Mouse (Mus musculus): Measurements from ENCODE around the gene Cdk5rap3. TPM values are rescaled to one million over a fixed set of nuclear protein-coding genes. Genes with fewer than 3 reads are reported as not detected.

The Cdk5rap3 gene
- total RNA-seq, 2 experiments from 2014 or later: 38.9 to 39.9 TPM

DNA sequence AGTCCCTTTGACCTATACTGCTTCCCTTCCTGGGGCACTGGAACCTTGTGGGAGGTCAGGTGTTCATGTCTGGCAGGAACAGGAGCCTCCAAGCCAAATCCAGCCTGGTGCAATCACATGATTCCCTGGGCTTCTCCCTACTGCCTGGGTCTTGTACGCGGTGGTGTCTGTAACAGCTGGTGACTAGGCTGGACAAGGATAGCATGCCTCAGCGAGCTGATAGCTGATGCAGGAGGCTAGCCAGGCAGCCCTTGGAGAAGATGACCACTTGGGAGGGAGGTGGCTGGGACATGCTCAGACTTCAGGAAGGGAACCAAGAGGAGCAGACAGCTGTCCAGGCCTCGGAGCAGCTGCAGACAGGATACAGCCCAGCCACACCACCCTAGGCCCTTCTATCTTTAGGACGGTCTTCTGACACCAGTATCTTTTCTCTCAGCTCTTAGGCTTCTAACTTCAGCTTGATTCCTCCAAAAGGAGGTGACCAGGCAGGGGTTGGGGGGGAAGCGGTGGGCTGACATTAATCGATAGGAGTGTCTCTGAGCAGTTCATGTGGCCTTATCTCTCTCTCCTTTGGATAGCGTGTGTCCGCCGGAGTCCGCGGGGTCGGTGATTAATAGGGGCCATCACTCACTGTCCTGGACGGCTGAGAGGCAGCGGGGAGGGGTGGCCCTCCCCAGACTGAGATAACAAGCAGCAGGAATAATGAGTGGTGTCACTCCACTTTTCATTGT lies 9.7 kb downstream of the Cdk5rap3 start:
- DNase-seq (ENCODE audit: low spot score in 2 of 2): peak; percentile 27
- intact Hi-C loops (cut with DNase I): no loop called here

DNA sequence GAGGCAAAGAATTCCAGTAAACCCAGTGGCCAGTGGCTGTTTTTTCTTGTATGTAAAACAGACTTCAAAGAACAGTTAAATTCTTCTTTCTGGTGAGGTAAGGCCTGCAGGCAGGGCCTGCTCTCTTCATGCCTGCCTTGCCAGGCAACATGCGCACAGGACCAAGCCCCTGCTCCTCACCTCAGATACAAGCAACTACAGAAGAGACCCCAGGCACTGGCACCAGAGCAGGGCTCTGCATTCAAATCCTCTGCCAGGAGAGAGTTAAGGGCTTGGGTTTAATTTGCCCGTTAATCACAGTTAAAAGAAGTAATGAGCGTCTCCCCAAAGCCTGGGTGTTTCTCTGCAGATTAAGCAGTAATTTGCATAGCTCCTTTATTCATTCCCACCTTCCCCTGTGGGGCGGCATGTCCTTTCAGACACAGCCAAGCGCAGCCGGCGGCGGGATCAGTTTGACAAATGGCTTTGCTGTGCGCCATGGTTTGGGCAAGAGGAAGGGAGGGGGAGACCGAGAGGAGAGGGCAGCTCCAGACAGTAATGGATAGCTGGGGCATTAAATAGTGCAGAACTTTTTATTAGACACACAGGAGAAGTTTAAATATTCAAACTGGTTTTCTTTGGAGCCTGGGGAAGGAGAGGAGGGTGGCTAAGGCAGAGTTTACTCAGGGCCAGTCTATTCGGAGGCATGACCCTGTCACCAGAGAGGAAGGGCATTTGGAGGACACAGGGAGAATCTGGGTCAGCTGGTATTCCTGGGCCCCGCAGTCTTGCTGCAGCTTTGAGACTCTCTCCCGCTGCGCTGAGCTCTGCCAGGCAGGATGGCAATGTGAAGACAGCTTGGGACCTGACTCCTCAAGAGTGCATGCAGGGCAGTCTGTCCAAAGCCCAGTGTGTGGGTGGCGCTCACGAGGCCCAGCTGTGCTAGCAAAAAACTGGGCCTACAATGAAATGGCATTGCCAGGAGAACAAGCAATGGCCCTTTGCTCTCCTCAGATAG lies 13.4 kb downstream of the Cdk5rap3 start:
- DNase-seq (ENCODE audit: low spot score in 2 of 2): peak in 1 of 2 experiments; percentile 24
- intact Hi-C loops (cut with DNase I): no loop called here

DNA sequence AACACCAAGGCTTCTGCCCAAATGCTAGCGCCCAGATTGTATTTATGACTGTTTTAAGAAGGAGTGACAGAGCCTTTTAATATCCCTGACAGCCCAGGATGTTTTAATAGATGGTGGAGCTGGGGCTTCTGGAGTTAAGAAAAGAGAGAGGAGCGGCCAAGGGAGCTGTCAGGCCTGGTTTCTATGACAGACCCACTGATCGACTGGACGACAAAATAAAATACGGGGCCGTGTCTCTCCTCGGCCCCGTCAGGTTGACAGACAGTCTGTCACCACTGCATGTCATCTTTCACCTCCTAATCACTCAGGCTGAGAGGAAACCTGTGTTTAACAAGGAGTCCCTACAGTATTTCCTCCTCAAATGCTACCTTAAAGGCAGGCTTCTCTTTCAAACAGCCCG lies 15.0 kb downstream of the Cdk5rap3 start:
- no peak for DNase-seq (ENCODE audit: low spot score in 2 of 2)
- intact Hi-C loops (cut with DNase I): no loop called here

DNA sequence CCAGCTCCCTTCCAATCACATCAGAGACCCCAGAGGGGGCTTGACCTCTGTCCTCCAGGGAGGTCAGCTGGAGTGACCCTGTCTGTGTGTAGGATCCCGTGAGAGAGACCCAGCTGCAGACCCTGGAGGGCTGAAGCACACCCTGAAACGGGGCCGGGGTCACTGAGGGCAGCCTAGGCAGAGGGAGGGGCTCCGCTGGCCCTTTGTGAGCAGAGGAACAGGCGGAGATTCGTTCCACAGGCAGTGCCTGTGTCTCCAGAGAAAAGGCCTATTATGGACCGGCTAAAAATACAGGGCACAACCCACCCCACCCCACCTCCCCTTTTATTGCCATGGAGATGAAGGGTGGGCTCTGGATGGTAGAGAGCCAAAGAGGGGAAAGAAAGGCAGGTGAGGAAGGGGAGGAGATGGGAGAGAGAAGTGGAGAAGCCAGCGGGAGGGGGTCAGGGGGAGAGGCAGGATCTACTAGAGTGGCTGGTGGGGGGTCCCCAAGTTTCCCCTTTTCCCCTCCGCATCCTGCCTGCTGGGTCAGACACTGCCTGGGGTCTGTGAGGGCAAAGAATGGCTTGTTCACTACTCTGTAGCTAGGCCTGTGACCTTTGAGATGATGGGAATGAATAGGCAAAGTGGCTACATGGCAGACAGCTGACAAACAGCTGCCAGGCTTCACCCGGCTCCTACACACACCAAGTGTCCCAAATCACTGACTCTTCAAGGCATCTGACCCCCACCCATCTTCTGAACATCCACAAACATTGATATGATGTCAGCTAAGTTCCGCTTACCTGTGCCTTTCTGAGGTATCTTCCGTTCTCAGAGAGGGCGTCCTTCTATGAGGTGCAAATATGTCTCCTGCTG lies 16.6 kb downstream of the Cdk5rap3 start:
- no peak for DNase-seq (ENCODE audit: low spot score in 2 of 2)
- intact Hi-C loops (cut with DNase I): no loop called here

DNA sequence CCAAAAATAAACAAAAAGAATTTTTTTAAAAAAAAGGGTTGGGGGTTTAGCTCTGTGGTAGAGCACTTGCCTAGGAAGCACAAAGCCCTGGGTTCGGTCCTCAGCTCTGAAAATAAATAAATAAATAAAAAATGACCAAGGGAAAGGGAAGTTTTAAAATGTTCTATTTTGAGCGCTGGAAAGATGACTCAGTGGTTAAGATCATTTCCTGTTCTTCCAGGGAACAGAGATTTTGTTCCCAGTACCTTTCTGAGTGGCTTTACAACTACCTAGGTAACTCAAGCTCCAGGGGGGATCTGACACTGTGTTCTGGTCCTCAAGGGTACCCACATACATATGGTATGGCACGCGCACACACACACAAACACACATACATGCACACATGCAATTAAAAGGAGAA lies 20.4 kb downstream of the Cdk5rap3 start:
- intact Hi-C loops (cut with DNase I): no loop called here
- DNase-seq (ENCODE audit: low spot score in 2 of 2): no peak

DNA sequence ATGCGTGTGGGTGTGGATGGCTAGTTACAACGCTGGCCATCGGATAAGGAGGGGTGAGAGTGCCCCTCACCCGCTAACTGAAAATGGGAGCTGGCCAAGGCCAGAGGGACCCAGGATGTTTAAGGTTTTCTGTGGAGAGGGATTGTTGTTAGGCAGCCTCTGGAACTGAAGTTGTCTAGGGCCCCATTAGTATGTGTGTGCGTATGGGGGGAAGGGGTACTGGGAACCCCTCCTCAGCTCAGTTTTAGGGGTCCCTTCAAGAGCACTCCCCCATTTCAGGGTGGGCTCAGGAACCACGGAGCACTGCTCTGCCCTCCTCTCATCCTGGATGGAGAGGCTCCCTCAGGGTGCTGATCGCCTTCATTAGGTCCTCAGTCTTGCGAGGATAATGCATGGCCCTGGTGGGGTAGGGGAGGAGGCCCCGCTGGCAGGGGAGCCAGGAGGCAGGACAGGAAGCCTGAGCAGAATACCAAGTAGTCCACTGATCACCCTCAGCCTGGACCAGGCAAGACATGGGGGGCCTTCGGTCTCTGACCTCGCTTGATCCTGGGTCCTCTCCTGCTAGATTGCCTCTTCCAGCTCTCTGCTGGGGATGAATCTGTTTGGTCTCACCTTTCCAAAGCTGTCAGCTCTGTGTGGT lies 23.0 kb downstream of the Cdk5rap3 start:
- intact Hi-C loops (cut with DNase I): no loop called here
- DNase-seq (ENCODE audit: low spot score in 2 of 2): no peak

DNA sequence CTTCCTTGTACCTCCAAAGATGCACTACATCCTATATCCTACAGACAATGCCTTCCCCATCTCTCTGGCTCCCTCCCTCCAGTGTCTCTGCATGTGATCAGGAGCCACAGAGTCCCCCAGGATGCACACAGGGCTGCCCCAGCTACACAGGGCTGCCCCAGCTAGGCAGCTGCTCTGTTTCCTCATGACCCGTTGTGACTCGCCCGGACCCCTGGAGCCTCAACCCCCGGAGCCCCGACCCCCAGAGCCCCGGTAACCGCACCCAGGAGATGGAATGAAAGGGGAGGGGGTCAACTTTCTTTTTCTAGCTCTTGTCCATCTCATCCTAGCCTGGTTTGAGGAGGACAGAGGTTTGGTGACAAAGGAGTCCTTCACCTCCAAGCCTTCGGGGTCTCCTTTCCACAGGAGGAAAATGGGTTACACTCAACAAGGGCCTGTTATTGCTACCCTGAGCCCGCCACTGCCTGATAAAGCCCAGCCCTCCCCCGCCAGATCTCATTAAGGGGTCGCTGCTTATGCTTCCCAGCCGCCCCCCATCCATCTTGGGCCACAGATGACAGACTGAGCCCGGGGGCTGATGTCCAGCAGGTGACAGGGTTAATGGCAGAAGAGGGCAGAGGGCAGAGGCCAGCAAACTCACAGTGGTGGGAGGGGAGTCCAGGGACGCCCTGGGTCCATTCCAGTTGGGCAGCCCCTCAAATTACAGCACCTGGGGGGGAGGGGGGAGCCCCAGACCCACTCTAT lies 24.3 kb downstream of the Cdk5rap3 start:
- intact Hi-C loops (cut with DNase I): no loop called here
- no peak for DNase-seq (ENCODE audit: low spot score in 2 of 2)

DNA sequence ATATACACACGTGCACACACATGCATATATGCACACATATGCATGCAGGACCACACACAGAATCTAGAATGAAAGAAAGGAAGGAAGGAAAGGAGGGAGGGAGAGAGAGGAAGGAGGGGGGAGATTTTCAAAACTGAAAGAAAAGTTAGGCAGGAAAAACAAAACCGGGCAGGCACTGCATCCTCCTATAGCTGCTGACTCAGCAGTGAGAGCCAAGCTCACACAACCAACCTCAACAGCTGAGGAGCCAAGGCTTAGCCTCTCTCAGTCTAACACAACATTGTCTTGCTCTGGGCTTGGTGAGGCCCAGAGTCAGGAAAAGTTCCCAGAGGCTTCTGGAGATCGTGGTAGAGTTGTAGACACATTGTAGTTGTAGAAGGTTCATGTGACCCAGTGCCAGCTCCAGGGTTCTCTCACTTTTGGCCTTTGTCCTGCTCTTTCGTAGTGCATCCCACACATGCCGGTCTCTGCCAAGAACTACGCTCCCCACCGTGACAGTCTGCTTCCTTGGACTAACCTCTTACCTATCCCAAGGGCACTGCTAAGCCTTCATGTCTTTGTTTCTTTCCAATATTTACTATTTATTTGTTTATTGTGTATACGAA lies 29.3 kb downstream of the Cdk5rap3 start:
- intact Hi-C loops (cut with DNase I): no loop called here

DNA sequence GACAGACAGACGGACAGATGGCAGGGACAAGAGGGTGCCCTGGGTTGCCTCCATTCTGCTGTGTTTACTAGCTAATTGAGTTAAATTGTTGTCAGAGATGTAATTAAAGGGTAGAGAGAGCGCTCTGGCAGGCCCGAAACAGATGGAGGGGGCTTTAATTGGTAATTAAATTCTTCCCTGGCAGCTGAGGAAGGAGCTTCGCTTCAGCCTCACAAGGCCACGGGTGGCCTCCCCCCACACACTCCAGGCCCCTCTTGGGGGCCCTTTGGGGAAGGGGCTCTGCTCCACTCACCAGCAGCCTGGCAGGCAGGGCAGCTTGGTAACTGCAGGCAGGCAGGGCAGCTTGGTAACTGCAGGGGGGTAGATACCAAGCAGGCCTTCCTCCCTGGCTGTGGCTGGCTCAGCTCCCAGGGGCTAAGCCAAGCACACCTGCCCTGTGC lies 30.4 kb downstream of the Cdk5rap3 start:
- no peak for DNase-seq (ENCODE audit: low spot score in 2 of 2)
- intact Hi-C loops (cut with DNase I): no loop called here

More for the DNA sequence above, 29.3 kb downstream of the Cdk5rap3 start:
- DNase-seq (ENCODE audit: low spot score in 2 of 2): no peak

DNA sequence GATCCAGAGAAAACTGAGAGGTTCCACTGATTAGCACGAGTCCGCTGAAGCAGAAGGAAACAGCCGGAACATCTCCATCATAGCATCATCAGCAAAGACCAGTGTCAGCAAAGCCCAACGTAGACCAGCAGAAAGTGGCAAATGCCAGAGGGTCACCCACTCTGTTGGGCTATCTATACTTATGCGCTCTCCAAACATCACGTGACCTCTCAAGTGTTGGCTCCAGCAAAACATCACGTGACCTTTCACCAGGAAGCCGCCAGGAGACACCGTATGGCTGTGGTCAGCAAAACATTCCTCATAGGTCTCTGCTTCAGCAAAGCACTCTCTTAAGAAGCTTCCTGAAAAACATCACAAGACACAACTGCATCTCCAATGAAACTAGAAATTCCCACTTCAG lies 36.0 kb downstream of the Cdk5rap3 start:
- intact Hi-C loops (cut with DNase I): no loop called here

DNA sequence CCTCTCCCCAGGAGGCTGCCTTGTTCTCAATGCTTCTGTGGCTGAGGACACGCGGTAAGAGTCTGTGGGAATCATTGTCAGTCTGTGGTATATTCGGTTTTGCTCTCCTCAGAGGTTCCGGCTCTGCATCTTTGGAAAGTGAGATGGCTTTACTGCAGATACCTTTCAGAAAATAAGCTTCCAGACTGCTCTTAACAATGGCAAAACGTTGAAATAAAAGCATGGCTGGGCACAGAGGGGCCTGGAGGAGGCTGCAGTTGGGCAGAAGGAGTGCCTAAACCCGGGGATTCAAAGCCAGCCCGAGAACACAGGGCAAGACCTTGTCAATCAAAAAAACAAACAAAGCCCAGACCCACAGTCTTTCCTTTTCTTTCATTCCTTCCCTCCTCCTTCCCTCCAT lies 36.9 kb downstream of the Cdk5rap3 start:
- no peak for DNase-seq (ENCODE audit: low spot score in 2 of 2)
- intact Hi-C loops (cut with DNase I): no loop called here

More for the DNA sequence above, 36.0 kb downstream of the Cdk5rap3 start:
- DNase-seq (ENCODE audit: low spot score in 2 of 2): peak; percentile 13 to 40

DNA sequence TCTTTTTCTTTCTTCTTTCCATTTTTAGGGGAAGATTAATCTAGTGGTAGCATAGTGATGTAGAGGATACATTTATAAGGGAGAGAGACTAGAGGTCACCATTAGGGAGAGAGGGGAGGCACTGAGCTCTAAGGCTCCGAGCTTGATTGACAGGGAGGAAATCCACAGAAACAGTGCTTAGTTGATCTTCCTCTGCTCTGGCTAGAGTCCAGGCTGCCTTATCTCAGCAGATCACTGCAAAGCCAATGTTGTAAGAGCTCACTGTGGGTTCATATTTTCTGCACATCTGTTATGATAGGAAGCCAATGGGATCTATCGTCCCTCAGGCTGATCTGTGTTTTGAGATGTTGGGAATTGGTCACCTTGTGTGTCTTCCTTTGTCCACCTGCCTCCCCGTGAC lies 37.6 kb downstream of the Cdk5rap3 start:
- no peak for DNase-seq (ENCODE audit: low spot score in 2 of 2)
- intact Hi-C loops (cut with DNase I): no loop called here

DNA sequence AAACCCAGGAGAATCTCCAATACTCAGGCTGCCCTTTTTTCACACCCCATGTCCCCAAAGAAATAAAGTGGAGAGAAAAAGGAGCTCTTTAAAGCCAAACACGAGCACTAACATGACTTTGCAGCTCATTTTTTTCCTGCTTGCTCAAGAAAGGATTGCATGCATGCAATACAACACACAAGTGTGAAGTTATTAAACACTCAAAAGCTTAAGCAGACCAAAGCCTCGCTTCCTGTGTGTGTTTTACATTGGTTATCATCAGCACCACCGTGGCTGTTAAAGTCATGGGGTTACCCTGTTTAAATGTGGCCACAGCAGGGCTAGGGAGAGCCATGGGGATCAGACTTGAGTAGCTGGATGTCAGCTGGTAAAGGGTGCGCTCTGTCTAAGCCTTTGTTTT lies 39.2 kb downstream of the Cdk5rap3 start:
- intact Hi-C loops (cut with DNase I): no loop called here

DNA sequence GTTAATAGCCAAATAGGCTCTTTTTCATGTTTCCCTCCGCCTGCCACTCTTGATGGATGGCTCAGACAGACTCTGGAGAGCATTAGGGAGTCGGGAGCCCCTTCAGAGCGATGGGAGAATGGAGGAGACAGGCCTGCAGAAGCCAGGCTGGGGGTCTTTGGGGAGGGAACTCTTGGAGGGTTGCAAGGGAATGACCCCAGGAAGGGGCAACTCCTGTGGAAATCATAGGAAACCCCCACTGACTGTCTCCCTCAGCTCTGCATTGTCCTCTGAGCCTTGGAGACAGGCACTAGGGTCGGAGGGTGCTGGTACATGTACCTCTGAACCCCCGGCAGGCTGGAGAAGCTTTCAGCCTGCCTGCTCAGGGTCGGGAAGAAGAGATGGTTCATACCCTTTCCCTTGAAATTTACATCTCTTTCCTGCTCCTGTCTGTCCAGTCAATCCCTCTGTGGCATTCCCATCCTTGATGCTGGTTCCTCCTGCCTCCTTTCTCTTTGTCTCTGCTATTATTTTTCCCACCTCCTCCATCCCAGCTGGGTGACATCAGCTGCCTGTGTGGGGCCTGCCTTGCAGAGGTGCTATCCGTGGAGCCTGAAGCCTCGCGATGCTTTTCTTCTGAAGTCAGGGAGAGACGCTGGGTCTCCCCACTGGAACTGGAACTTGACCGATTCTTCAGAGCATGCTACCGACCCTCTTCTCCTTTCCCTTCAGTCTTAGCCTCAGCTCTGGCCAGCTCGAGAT lies 39.8 kb downstream of the Cdk5rap3 start:
- DNase-seq (ENCODE audit: low spot score in 2 of 2): peak; percentile 17 to 60
- intact Hi-C loops (cut with DNase I): no loop called here

More for the DNA sequence above, 39.2 kb downstream of the Cdk5rap3 start:
- DNase-seq (ENCODE audit: low spot score in 2 of 2): no peak

DNA sequence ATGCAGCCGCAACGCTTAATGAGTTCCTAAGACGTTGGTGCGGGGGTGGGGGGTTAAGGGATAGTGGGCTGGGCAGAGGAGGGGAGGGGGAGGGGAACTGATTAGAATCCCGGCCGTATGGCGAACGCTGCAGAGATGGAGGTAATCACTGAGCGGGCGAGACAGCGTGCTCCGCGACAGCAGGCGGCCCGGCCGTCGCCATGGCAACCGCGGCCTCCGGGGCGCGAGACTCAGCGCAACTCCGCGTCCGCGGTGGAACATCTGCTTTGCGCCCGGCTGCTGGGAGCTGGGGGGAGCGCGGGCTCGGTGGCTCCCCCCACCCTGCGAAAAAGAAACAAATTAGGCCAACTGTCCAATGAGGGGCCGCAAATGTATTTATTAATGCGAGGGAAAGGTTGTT lies 40.6 kb downstream of the Cdk5rap3 start:
- DNase-seq (ENCODE audit: low spot score in 2 of 2): peak; percentile 88
- intact Hi-C loops (cut with DNase I): no loop called here

DNA sequence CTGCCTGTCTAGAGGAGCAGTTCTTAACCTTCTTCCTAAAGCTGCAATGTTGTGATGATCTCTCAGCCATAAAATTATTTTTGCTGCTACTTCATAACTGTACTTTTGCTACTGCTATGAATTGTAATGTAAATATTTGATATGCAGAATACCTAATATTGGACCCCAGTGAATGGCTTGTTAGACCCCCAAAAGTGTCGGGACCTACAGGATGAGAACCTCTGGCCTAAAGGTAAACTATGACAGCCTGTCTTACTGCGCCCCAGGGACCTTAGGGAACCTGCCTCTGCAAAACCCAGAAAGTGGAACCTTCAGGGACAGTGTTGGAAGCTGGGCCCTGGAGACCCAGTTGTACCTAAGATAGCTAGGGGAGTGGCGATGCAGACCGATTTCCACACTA lies 41.0 kb downstream of the Cdk5rap3 start:
- intact Hi-C loops (cut with DNase I): no loop called here
- DNase-seq (ENCODE audit: low spot score in 2 of 2): no peak

DNA sequence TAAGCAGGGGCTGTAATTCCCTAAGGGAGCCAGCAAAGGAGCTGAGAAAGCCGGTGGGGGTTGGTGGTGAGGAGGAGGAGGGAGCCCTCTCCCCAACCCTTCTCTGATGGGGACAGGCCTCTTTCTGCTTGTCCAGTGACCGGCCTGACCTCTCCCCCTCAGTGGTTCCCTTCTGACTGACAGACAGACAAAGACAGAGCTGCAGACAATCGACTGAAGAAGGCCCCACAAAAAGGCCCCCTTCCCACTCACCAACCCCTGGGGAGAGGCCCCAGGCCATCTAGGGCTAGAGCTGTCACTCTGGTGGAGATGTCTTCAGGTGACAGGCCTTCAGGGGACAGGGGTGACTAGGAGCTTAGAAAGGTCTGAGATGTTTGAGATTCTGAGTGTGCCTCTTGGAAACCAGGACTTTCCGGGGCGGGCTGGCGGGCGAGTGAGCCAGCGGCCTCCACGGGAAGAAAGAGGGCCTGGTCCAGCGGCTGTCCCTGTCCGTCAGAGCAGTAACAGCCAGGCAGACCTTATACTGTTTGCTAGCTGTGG lies 42.6 kb downstream of the Cdk5rap3 start:
- peak in 1 of 2 experiments; percentile 22 for DNase-seq (ENCODE audit: low spot score in 2 of 2)
- intact Hi-C loops (cut with DNase I): loop anchor here (5.0 kb wide), 1 partner anchor 89 kb away; no protein-coding TSS in a partner anchor
